Mouse (Mus musculus) kidney, embryonic 16.5 days (tissue): ENCODE measurements around the gene Hist1h2ad. TPM values are rescaled to one million over a fixed set of nuclear protein-coding genes. Genes with fewer than 3 reads are reported as not detected.
"Not testable (repeated sequence)": the region's sequence is repeated elsewhere in the genome, so short reads cannot be mapped to it uniquely, and the experiment has no call there.

Source experiments
- ATAC-seq: fragments of 200-750 bp; cut with Nextera tagmentation; 2 replicates; pipeline ENCODE4 v1.8.0; 2017; ENCODE audit warnings: moderate TSS enrichment; ENCODE audit not compliant: low FRiP score, low TSS enrichment
- H3K27ac ChIP-seq: fragments of 300-500 bp; sonication (generic); 2 replicates; pipeline ENCODE4 v1.5.1; 2014; ENCODE audit warnings: low read length
- H3K27me3 ChIP-seq: fragments of 300-500 bp; sonication (generic); 2 replicates; pipeline ENCODE4 v1.6.1; 2014; ENCODE audit warnings: low read length, control low read depth, mixed read lengths; ENCODE audit not compliant: insufficient read depth
- H3K36me3 ChIP-seq: fragments of 300-500 bp; sonication (generic); 2 replicates; pipeline ENCODE4 v1.6.1; 2014; ENCODE audit warnings: low read length, control low read depth, mixed read lengths; ENCODE audit not compliant: insufficient read depth
- H3K4me1 ChIP-seq: fragments of 300-500 bp; sonication (generic); 2 replicates; pipeline ENCODE4 v1.6.1; 2014; ENCODE audit warnings: low read length, control low read depth, mixed read lengths; ENCODE audit not compliant: insufficient read depth
- H3K4me2 ChIP-seq: fragments of 300-500 bp; sonication (generic); replicated peaks from 2 replicates; pipeline ENCODE4 v1.6.1; 2014; ENCODE audit warnings: low read depth, low read length
- H3K4me3 ChIP-seq: fragments of 300-500 bp; sonication (generic); 2 replicates; pipeline ENCODE4 v1.5.1; 2014; ENCODE audit warnings: mild to moderate bottlenecking, low read length
- H3K9ac ChIP-seq: fragments of 300-500 bp; sonication (generic); replicated peaks from 2 replicates; pipeline ENCODE4 v1.6.1; 2014; ENCODE audit warnings: low read length
- H3K9me3 ChIP-seq: fragments of 300-500 bp; sonication (generic); 2 replicates; pipeline ENCODE4 v1.6.1; 2016; ENCODE audit warnings: low read length, control low read depth
- WGBS: fragments of 180-500 bp; shearing (Covaris S2); extraction: QIAGEN DNeasy Blood & Tissue Kit; methylation state at CpG from one replicate; pipeline ENCODE4 v1.1.7; 2014; 5-methylcytosine and 5-hydroxymethylcytosine counted together
- polyA plus RNA-seq: library from polyadenylated mRNA; unstranded; fragments of >200 nt; fragmentation: Nextera tagmentation; extraction: Ambion mirVana; gene quantifications from 2 replicates; pipeline ENCODE4 v1.2.1, GENCODE M21; 2015

The Hist1h2ad gene
- polyA plus RNA-seq: 2.5 and 3.0 TPM in 2 replicates

DNA sequence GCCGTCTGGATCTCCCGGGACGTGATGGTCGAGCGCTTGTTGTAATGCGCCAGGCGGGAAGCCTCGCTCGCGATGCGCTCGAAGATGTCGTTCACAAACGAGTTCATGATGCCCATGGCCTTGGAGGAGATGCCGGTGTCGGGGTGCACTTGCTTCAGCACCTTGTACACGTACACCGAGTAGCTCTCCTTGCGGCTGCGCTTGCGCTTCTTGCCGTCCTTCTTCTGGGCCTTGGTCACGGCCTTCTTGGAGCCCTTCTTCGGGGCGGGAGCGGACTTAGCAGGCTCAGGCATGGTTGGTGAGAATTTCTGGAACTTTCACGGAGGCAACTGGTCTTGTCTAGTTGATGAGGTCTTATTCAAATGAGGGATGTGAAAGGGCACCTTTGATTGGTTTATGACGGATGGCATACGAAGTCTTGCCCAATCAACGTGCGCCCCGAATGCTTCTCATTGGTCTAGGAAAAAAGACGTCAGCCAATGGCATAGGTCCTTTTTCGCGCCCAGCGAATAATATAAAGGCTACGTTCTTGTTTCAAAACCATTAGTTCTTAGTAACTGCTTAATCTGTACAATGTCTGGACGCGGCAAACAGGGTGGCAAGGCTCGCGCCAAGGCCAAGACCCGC, at the start of gene Hist1h2ad, which contains the start of gene Hist1h2bf:
Hist1h2ad (plus strand) TSS at position 484 of the 627 bp plus-strand sequence.
Hist1h2bf (minus strand) TSS at position 299 of the 627 bp plus-strand sequence.
- Histone ChIP-seq H3K9ac (peak within 1 kb of the TSS; percentile 80), H3K27ac (peak within 1 kb of the TSS; percentile 97), H3K4me3 (peak within 1 kb of the TSS; percentile 57), H3K4me1 (peaks cover 22% of the 10 kb centered on the region), H3K4me2 (peak within 1 kb of the TSS; percentile 78)
- not testable (repeated sequence) for H3K27me3 ChIP-seq, H3K9me3 ChIP-seq, H3K36me3 ChIP-seq
- WGBS: under 1% methylated on average over 23 of the region's 42 CpGs
- peak; percentile 92 for ATAC-seq

DNA sequence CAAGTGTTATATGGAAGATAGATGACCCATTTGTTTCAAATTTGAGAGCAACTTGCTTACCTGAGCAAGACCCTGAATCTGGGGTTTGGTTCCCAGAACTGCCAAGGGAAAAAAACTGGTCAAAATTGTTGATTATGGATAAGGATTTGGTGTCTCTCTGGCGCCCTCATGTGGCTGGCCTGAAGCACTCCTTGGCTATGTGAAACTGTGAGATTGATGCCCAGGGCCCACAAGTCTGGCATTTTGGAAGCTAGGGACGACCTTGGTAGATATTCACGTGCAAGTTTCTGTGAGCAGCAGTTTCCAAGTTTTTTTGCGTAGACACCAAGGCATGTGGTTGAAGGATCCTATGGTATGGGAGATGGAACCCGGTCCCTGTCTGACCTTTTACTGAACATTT, 49.5 kb upstream of the Hist1h2ad start:
- no peak overlapping the region for H3K4me3 ChIP-seq
- no peaks in the 10 kb centered on the region for H3K27me3 ChIP-seq
- ATAC-seq: no peak
- H3K27ac ChIP-seq: no peak overlapping the region
- no peak overlapping the region for H3K4me2 ChIP-seq
- no peaks in the 10 kb centered on the region for H3K9me3 ChIP-seq
- 10% methylated on average over 5 of the region's 5 CpGs for WGBS
- no peaks in the 10 kb centered on the region for H3K36me3 ChIP-seq
- H3K9ac ChIP-seq: no peak overlapping the region
- peaks cover 20% of the 10 kb centered on the region for H3K4me1 ChIP-seq

DNA sequence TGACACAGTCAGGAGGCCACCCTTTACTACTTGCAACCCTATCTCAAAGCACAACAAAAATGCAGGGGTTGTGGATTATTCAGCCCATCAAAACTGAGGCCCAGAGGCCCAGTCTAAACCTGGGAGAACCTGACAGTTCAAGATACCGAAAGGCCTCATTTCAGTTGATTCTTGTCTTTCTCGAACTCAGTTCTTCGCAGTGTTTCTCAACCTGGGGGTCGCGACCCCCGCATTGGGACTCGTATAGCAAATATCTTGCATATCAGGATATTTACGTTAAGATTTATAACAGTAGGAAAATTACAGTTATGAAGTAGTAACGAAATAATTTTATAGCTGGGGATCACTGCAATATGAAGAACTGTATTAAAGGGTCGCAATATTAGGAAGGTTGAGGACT, 48.3 kb upstream of the Hist1h2ad start:
- no peak for ATAC-seq
- Histone ChIP-seq H3K27me3 (no peaks in the 10 kb centered on the region), H3K4me1 (peaks cover 15% of the 10 kb centered on the region), H3K4me3 (peak overlapping the region; percentile 54), H3K27ac (no peak overlapping the region), H3K9ac (peak overlapping the region; percentile 54), H3K4me2 (peak overlapping the region; percentile 55), H3K36me3 (no peaks in the 10 kb centered on the region), H3K9me3 (no peaks in the 10 kb centered on the region)
- 2% methylated on average over 10 of the region's 10 CpGs for WGBS

DNA sequence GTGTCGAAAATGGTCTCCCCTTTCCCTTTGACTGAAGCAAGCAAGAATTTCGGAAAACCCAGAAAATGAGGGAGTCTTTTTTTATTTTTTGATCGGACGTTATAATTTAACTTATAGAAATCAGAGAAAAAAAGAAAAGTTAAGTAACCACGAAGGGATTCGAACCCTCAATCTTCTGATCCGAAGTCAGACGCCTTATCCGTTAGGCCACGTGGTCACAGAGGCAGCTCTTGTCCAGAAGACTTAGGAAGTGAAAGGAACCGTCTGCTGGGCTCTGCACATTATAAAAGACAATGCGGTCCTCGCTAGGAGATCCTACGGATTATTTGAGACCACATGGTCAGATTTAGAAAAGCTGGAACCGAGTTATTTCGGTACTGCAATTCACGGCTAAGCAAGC, 47.9 kb upstream of the Hist1h2ad start:
- WGBS: under 1% methylated on average over 17 of the region's 17 CpGs
- peak overlapping the region; percentile 28; the same call in 1 of the 2 replicates for H3K27ac ChIP-seq
- no peaks in the 10 kb centered on the region for H3K9me3 ChIP-seq
- peaks cover 15% of the 10 kb centered on the region for H3K4me1 ChIP-seq
- no peaks in the 10 kb centered on the region for H3K36me3 ChIP-seq
- H3K27me3 ChIP-seq: no peaks in the 10 kb centered on the region
- ATAC-seq: no peak
- H3K4me3 ChIP-seq: peak overlapping the region; percentile 54
- peak overlapping the region; percentile 55 for H3K4me2 ChIP-seq
- peak overlapping the region; percentile 63 for H3K9ac ChIP-seq

DNA sequence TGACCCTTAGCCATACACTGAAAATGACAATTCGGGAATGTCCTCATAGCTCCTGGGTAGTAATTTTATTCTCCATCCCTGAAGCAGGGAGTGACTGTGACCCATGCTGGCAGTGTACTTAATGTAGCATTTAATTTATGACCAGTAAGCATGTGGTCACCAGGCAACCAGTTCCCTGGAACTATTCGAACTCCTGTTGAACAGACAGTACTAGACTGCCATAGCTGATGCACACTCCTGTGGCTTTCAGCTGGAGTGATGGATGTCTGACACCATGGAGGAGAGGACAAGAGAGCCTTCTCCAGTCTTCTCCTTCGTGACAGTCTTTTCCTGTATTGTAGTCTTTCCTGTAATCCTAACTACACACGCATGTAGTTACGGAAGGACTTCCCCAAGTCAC, 45.2 kb upstream of the Hist1h2ad start:
- Histone ChIP-seq H3K9ac (0 out of 2 replicates have a peak overlapping the region, but pooled peaks have one; percentile 0), H3K4me3 (peak overlapping the region; percentile 16; the same call in 1 of the 2 replicates), H3K4me1 (peaks cover 29% of the 10 kb centered on the region), H3K4me2 (peak overlapping the region; percentile 42), H3K27ac (0 out of 2 replicates have a peak overlapping the region, but pooled peaks have one; percentile 68), H3K36me3 (no peaks in the 10 kb centered on the region), H3K9me3 (no peaks in the 10 kb centered on the region), H3K27me3 (no peaks in the 10 kb centered on the region)
- WGBS: 35% methylated on average over 5 of the region's 5 CpGs
- 0 out of 2 replicates have a peak, but pooled peaks have one; percentile 9 for ATAC-seq

DNA sequence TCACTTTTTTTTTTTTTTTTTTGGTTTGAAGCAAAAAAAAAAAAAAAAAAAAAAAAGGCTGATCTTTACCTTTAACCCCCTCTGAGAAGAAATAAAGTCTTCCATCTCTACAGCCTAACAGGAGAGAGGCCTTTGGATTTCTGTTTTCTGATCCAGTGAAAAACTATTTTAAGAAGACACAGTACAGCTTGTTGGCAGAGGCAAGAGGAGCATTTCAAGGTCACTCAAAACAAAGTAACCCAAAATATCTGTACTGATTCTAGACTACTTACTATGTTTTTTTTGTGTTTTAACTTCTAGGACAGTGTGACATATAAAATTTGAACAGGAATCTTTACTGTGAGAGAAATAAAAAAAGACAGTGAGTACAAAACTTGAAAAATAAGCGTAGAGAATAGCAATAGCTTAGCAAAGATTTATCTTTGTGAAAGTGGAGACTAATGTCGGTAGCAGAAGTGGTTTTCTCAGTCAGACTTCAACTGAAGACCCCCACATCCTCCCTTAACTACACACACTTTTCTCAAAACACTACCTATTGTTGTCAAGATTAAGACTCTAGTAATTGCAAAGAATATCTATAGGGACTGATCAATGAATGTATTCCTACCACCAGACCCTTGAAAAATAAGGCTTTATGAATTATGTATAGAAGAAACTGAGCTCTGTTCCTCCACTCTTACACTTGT, 44.6 kb upstream of the Hist1h2ad start:
- Histone ChIP-seq H3K4me1 (peaks cover 34% of the 10 kb centered on the region), H3K9me3 (no peaks in the 10 kb centered on the region), H3K4me3 (peak overlapping the region; percentile 61), H3K4me2 (peak overlapping the region; percentile 72), H3K36me3 (no peaks in the 10 kb centered on the region), H3K9ac (peak overlapping the region; percentile 81), H3K27me3 (no peaks in the 10 kb centered on the region), H3K27ac (peak overlapping the region; percentile 98)
- WGBS: 19% methylated on average over 2 of the region's 2 CpGs
- no peak for ATAC-seq

DNA sequence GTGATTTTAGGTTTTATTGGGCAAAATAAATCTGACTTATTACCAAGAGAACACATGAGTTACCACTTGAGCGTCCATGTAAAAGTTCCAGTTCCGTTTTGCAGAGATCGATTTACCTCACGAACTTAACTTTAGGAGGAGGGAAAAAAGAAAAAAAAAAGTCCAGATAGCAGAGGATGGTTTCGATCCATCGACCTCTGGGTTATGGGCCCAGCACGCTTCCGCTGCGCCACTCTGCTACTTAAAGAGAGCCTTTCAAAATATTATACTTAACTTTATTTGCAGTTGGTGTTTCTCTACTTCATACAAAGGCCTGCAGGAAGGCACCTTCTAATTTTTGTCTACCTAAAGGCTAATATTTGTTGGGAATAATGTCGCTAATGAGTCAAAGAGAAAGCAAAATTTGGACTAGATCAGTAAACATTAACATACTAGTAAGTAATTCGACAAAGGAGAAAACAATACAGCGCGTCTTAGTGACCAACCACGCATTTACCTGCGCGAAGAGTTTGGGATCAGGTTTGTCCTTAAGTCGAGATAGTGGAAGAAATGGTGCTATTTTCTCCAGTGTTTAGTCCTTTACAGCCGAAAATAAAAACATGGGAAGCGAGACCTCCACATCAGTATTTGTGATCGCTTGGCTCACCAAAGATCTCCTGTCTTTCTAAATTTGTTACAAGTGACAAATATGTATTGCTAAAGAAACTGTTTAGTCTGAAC, 43.8 kb upstream of the Hist1h2ad start:
- H3K9ac ChIP-seq: peak overlapping the region; percentile 81
- under 1% methylated on average over 20 of the region's 20 CpGs for WGBS
- no peaks in the 10 kb centered on the region for H3K27me3 ChIP-seq
- peaks cover 35% of the 10 kb centered on the region for H3K4me1 ChIP-seq
- no peak for ATAC-seq
- H3K36me3 ChIP-seq: no peaks in the 10 kb centered on the region
- H3K27ac ChIP-seq: peak overlapping the region; percentile 98
- peak overlapping the region; percentile 72 for H3K4me2 ChIP-seq
- no peaks in the 10 kb centered on the region for H3K9me3 ChIP-seq
- H3K4me3 ChIP-seq: peak overlapping the region; percentile 61

DNA sequence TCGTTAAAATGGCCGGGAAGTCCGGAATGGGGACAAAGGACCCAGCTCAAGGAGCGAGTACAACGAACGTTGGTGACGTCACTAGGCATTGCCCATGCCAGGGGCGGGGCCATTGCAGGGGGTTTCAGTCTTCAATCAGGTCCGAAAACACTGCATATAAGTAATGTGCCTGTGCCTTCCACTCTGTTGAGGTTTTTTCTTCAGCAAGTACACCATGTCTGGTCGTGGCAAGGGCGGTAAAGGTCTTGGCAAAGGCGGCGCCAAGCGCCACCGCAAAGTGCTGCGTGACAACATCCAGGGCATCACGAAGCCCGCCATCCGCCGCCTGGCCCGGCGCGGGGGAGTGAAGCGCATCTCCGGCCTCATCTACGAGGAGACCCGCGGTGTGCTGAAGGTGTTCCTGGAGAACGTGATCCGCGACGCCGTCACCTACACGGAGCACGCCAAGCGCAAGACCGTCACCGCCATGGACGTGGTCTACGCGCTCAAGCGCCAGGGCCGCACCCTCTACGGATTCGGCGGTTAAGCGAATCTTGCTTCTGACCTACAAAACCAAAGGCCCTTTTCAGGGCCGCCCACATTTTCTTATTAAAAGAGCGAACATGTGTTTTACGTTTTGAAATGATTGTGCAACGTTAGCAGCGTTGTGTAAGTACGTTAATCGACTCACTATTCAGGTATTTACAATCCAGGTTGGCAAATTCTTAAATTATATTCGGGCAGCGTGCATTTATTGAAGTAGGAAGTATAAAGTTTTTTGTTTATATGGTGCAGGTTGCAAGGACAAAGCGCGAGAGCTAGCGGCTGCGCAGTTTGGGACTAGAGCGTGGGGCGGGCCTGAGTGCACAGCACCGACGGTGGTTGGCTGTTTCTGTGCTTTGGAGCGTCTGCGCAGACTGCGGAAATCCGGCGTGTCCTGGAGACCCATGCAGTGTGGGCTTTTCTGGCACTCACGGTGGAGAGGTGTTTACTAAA, 43.0 kb upstream of the Hist1h2ad start, which contains the start of gene Hist1h4h:
Hist1h4h (plus strand) TSS at position 150 of the 975 bp plus-strand sequence.
- peak; percentile 86 for ATAC-seq
- no peaks in the 10 kb centered on the region for H3K36me3 ChIP-seq
- H3K4me3 ChIP-seq: peak within 1 kb of the TSS; percentile 61
- no peaks in the 10 kb centered on the region for H3K9me3 ChIP-seq
- peak within 1 kb of the TSS; percentile 72 for H3K4me2 ChIP-seq
- peak within 1 kb of the TSS; percentile 98 for H3K27ac ChIP-seq
- no peaks in the 10 kb centered on the region for H3K27me3 ChIP-seq
- peaks cover 30% of the 10 kb centered on the region for H3K4me1 ChIP-seq
- under 1% methylated on average over 58 of the region's 70 CpGs for WGBS
- peak within 1 kb of the TSS; percentile 81 for H3K9ac ChIP-seq
